Mouse (Mus musculus): ENCODE measurements at regions not wholly inside any gene's neighbourhood (a gene's known extent, or its start where the extent isn't known, plus 50 kb on each side); places are given as distances from the start of the nearest gene placed in this dataset.
A peak's percentile ranks its signal among the peaks of the same experiment; 100 is the strongest.

- DNase-seq (ENCODE audit: low spot score in 2 of 2) = no peak
Observed at GRCm38 (mm10) chr3:72735011-72735410, 232.7 kb downstream of the Sis start.

DNA sequence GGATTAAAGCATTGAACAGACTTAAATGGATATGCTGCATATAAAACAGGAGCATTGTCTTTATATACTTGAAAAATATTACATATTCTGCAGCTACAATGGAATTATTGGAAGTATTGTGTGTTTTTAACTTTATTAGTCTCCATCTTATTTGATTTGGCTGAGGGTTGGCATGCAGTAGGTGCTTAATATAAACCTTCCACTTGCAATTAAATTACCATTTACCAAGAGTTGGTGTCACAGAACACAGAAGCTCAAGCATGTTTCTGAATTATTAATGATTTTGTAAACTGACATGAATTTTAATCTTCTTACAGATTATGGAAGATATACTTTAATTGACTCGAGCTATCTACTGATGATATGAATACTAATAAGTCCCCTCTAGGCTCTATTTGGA lies 240.3 kb downstream of the Sis start:
- no peak for DNase-seq (ENCODE audit: low spot score in 2 of 2)

- DNase-seq (ENCODE audit: low spot score in 2 of 2) = no peak
Observed at GRCm38 (mm10) chr3:72713806-72714205, 253.9 kb downstream of the Sis start.

- DNase-seq (ENCODE audit: low spot score in 2 of 2) = no peak
Observed at GRCm38 (mm10) chr3:72685937-72686336, 281.7 kb downstream of the Sis start.

GRCm38 (mm10) chr3:72659194-72659593 lies 308.5 kb downstream of the Sis start:
- no peak for DNase-seq (ENCODE audit: low spot score in 2 of 2)

GRCm38 (mm10) chr3:72630069-72630468 lies 337.6 kb downstream of the Sis start:
- DNase-seq (ENCODE audit: low spot score in 2 of 2) = no peak

GRCm38 (mm10) chr3:72620802-72621201 lies 346.9 kb downstream of the Sis start:
- DNase-seq (ENCODE audit: low spot score in 2 of 2) = no peak

- peak in 1 of 2 experiments; percentile 3 for DNase-seq (ENCODE audit: low spot score in 2 of 2)
Observed at GRCm38 (mm10) chr3:72619862-72620261, 347.8 kb downstream of the Sis start.

- DNase-seq (ENCODE audit: low spot score in 2 of 2) = no peak
Observed at GRCm38 (mm10) chr3:72603718-72604359, 363.8 kb downstream of the Sis start.

All from cerebellum, postnatal 4 days (tissue).